Mouse (Mus musculus): ENCODE results near the gene Adm2. TPM values are rescaled to one million over a fixed set of nuclear protein-coding genes. Genes with fewer than 3 reads are reported as not detected.

Gene Adm2
- polyA plus RNA-seq, 1 experiment from 2014 or later = 0.47 TPM

GRCm38 (mm10) chr15:89326441-89326840, 3.9 kb downstream of the Adm2 start:
- no peaks in the 10 kb centered on the region for H3K4me1 ChIP-seq (replicated peaks; ENCODE audit: control insufficient read depth, insufficient read depth)
- WGBS = 58% methylated on average over 5 of the region's 5 CpGs
- ATAC-seq (ENCODE audit: low FRiP score, low TSS enrichment) (no peak), DNase-seq (ENCODE audit: low spot score) (no peak)
- H3K4me3 ChIP-seq (ENCODE audit: low read depth, low read length) = no peak overlapping the region
- H3K27me3 ChIP-seq (ENCODE audit: control insufficient read depth, insufficient read depth, low read length) = no peaks in the 10 kb centered on the region
- H3K27ac ChIP-seq (replicated peaks) = no peak overlapping the region
- H3K36me3 ChIP-seq (ENCODE audit: control insufficient read depth, insufficient read depth, low read length) = no peaks in the 10 kb centered on the region
- H3K9me3 ChIP-seq (ENCODE audit: control insufficient read depth, low read length) = no peaks in the 10 kb centered on the region
- no peak overlapping the region for H3K9ac ChIP-seq (ENCODE audit: low read length)
- TF ChIP-seq EP300 (optimal IDR thresholded peaks at IDR 0.05) (no peak), CTCF (IDR thresholded peaks at IDR 0.05; ENCODE audit: low read depth) (no peak)
- H3K4me2 ChIP-seq (replicated peaks; ENCODE audit: low read depth) = no peak overlapping the region

GRCm38 (mm10) chr15:89334271-89334670, 11.8 kb downstream of the Adm2 start, which contains the start of gene Miox:
Gene Miox (plus strand): TSS chr15:89334398.
- no peak within 1 kb of the TSS for H3K4me3 ChIP-seq (ENCODE audit: low read depth, low read length)
- no peak within 1 kb of the TSS for H3K4me2 ChIP-seq (replicated peaks; ENCODE audit: low read depth)
- ATAC-seq (ENCODE audit: low FRiP score, low TSS enrichment) = no peak
- H3K27me3 ChIP-seq (ENCODE audit: control insufficient read depth, insufficient read depth, low read length) = no peaks in the 10 kb centered on the region
- TF ChIP-seq EP300 (optimal IDR thresholded peaks at IDR 0.05) (no peak), CTCF (IDR thresholded peaks at IDR 0.05; ENCODE audit: low read depth) (no peak)
- H3K27ac ChIP-seq (replicated peaks) = no peak within 1 kb of the TSS
- no peak for DNase-seq (ENCODE audit: low spot score)
- WGBS = 82% methylated on average over 7 of the region's 7 CpGs
- H3K36me3 ChIP-seq (ENCODE audit: control insufficient read depth, insufficient read depth, low read length) = no peaks in the 10 kb centered on the region
- no peaks in the 10 kb centered on the region for H3K9me3 ChIP-seq (ENCODE audit: control insufficient read depth, low read length)
- H3K9ac ChIP-seq (ENCODE audit: low read length) = no peak within 1 kb of the TSS
- H3K4me1 ChIP-seq (replicated peaks; ENCODE audit: control insufficient read depth, insufficient read depth) = no peaks in the 10 kb centered on the region

GRCm38 (mm10) chr15:89334774-89335537, 12.4 kb downstream of the Adm2 start:
- Histone ChIP-seq H3K27me3 (ENCODE audit: control insufficient read depth, insufficient read depth, low read length) (no peaks in the 10 kb centered on the region), H3K9me3 (ENCODE audit: control insufficient read depth, low read length) (no peaks in the 10 kb centered on the region), H3K9ac (ENCODE audit: low read length) (no peak overlapping the region), H3K4me1 (replicated peaks; ENCODE audit: control insufficient read depth, insufficient read depth) (no peaks in the 10 kb centered on the region), H3K4me3 (ENCODE audit: low read depth, low read length) (no peak overlapping the region), H3K27ac (replicated peaks) (no peak overlapping the region), H3K4me2 (replicated peaks; ENCODE audit: low read depth) (no peak overlapping the region), H3K36me3 (ENCODE audit: control insufficient read depth, insufficient read depth, low read length) (no peaks in the 10 kb centered on the region)
- DNase-seq (ENCODE audit: low spot score) = no peak
- no peak for ATAC-seq (ENCODE audit: low FRiP score, low TSS enrichment)
- TF ChIP-seq EP300 (optimal IDR thresholded peaks at IDR 0.05) = no peak
- no peak for TF ChIP-seq CTCF (IDR thresholded peaks at IDR 0.05; ENCODE audit: low read depth)
- 77% methylated on average over 17 of the region's 17 CpGs for whole genome bisulfite sequencing

- WGBS = 85% methylated on average over 14 of the region's 14 CpGs
These were observed 13.9 kb downstream of the Adm2 start for GRCm38 (mm10) chr15:89336422-89336821.

DNA sequence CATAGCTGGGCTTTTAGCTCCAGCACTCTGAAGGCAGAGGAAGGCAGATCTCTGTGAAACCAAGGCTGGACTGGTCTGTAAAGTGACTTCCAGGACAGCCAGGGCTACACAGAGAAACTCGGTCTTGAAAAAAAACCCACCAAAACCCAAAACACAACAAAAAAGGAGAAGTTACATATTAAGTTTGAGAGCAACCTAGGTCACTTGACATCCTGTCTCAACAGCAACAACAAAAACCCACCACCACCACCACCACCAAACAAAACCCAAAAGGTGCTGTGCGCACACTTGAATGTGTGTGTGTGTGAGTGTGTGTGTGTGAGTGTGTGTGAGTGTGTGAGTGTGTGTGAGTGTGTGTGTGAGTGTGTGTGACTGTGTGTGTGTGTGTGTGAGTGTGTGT, 17.2 kb downstream of the Adm2 start:
- ATAC-seq (ENCODE audit: low FRiP score, low TSS enrichment) = no peak
- no peaks in the 10 kb centered on the region for H3K27me3 ChIP-seq (ENCODE audit: control insufficient read depth, insufficient read depth, low read length)
- H3K4me3 ChIP-seq (ENCODE audit: low read depth, low read length) = no peak overlapping the region

More at GRCm38 (mm10) chr15:89336422-89336821, 13.9 kb downstream of the Adm2 start:
- H3K4me1 ChIP-seq (replicated peaks; ENCODE audit: control insufficient read depth, insufficient read depth) = no peaks in the 10 kb centered on the region
- TF ChIP-seq EP300 (optimal IDR thresholded peaks at IDR 0.05) (no peak), CTCF (IDR thresholded peaks at IDR 0.05; ENCODE audit: low read depth) (no peak)
- no peaks in the 10 kb centered on the region for H3K9me3 ChIP-seq (ENCODE audit: control insufficient read depth, low read length)
- H3K9ac ChIP-seq (ENCODE audit: low read length) = no peak overlapping the region
- no peak overlapping the region for H3K4me2 ChIP-seq (replicated peaks; ENCODE audit: low read depth)
- no peak overlapping the region for H3K4me3 ChIP-seq (ENCODE audit: low read depth, low read length)
- no peak for ATAC-seq (ENCODE audit: low FRiP score, low TSS enrichment)
- H3K27me3 ChIP-seq (ENCODE audit: control insufficient read depth, insufficient read depth, low read length) = no peaks in the 10 kb centered on the region
- no peak for DNase-seq (ENCODE audit: low spot score)
- no peaks in the 10 kb centered on the region for H3K36me3 ChIP-seq (ENCODE audit: control insufficient read depth, insufficient read depth, low read length)
- H3K27ac ChIP-seq (replicated peaks) = no peak overlapping the region

DNA sequence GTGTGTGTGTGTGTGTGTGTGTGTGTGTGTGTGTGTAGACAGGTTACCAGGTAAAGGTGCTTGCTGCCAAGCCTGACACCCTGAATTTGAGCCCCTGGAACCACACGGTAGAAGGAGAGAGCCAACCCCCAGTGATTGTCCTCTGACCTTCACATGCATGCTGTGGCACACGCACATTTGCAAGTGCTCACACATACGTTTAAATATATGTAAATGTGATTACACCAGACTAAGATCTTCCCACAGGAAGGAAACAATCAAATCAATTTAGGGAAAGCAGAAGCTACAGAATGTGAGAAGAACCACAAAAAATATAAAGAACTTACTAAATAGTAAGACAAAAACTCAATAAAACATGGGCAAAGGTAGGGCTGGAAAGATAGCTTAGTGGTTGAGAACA, 17.6 kb downstream of the Adm2 start:
- no peaks in the 10 kb centered on the region for H3K27me3 ChIP-seq (ENCODE audit: control insufficient read depth, insufficient read depth, low read length)
- H3K36me3 ChIP-seq (ENCODE audit: control insufficient read depth, insufficient read depth, low read length) = no peaks in the 10 kb centered on the region
- no peak overlapping the region for H3K9ac ChIP-seq (ENCODE audit: low read length)
- TF ChIP-seq EP300 (optimal IDR thresholded peaks at IDR 0.05) = no peak
- TF ChIP-seq CTCF (IDR thresholded peaks at IDR 0.05; ENCODE audit: low read depth) = no peak
- H3K4me3 ChIP-seq (ENCODE audit: low read depth, low read length) = no peak overlapping the region
- no peaks in the 10 kb centered on the region for H3K9me3 ChIP-seq (ENCODE audit: control insufficient read depth, low read length)
- H3K4me1 ChIP-seq (replicated peaks; ENCODE audit: control insufficient read depth, insufficient read depth) = no peaks in the 10 kb centered on the region
- WGBS = 69% methylated on average over 3 of the region's 3 CpGs
- no peak overlapping the region for H3K4me2 ChIP-seq (replicated peaks; ENCODE audit: low read depth)
- no peak for DNase-seq (ENCODE audit: low spot score)
- no peak overlapping the region for H3K27ac ChIP-seq (replicated peaks)
- ATAC-seq (ENCODE audit: low FRiP score, low TSS enrichment) = no peak

More for the DNA sequence above, 17.2 kb downstream of the Adm2 start:
- DNase-seq (ENCODE audit: low spot score) = no peak
- TF ChIP-seq CTCF (IDR thresholded peaks at IDR 0.05; ENCODE audit: low read depth) = no peak
- TF ChIP-seq EP300 (optimal IDR thresholded peaks at IDR 0.05) = no peak
- no peak overlapping the region for H3K27ac ChIP-seq (replicated peaks)
- H3K4me2 ChIP-seq (replicated peaks; ENCODE audit: low read depth) = no peak overlapping the region
- H3K9ac ChIP-seq (ENCODE audit: low read length) = no peak overlapping the region
- H3K9me3 ChIP-seq (ENCODE audit: control insufficient read depth, low read length) = no peaks in the 10 kb centered on the region
- H3K4me1 ChIP-seq (replicated peaks; ENCODE audit: control insufficient read depth, insufficient read depth) = no peaks in the 10 kb centered on the region
- H3K36me3 ChIP-seq (ENCODE audit: control insufficient read depth, insufficient read depth, low read length) = no peaks in the 10 kb centered on the region
- whole genome bisulfite sequencing = 81% methylated on average over 2 of the region's 2 CpGs

Data from stomach, postnatal 0 days (tissue).